Mouse (Mus musculus) heart, postnatal 0 days (tissue): ENCODE results near the gene Lix1. TPM values are rescaled to one million over a fixed set of nuclear protein-coding genes. Genes with fewer than 3 reads are reported as not detected.

Source experiments
- ATAC-seq: fragments of 200-750 bp; cut with Nextera tagmentation; 2 replicates; pipeline ENCODE4 v1.8.0; 2017; ENCODE audit warnings: low read depth, moderate number of reproducible peaks, moderate library complexity; ENCODE audit not compliant: insufficient read depth
- DNase-seq: peaks from one replicate; pipeline ENCODE4 v3.0.0-alpha.2; 2016; ENCODE audit warnings: low spot score
- H3K27ac ChIP-seq: fragments of 300-500 bp; sonication (generic); 2 replicates; pipeline ENCODE4 v1.5.1; 2014; ENCODE audit warnings: low read depth, mild to moderate bottlenecking
- H3K27me3 ChIP-seq: fragments of 300-500 bp; sonication (generic); 2 replicates; pipeline ENCODE4 v1.6.1; 2014; ENCODE audit warnings: low read length, mixed read lengths; ENCODE audit not compliant: control insufficient read depth, insufficient read depth
- H3K36me3 ChIP-seq: fragments of 300-500 bp; sonication (generic); replicated peaks from 2 replicates; pipeline ENCODE4 v1.6.1; 2014; ENCODE audit warnings: low read length, mixed read lengths; ENCODE audit not compliant: control insufficient read depth, insufficient read depth
- H3K4me1 ChIP-seq: fragments of 300-500 bp; sonication (generic); 2 replicates; pipeline ENCODE4 v1.6.1; 2014; ENCODE audit warnings: antibody characterized with exemption; ENCODE audit not compliant: control insufficient read depth, insufficient read depth
- H3K4me2 ChIP-seq: fragments of 300-500 bp; sonication (generic); 2 replicates; pipeline ENCODE4 v1.6.1; 2014; ENCODE audit warnings: low read depth, mild to moderate bottlenecking, low read length, moderate library complexity
- H3K4me3 ChIP-seq: fragments of 300-500 bp; sonication (generic); 2 replicates; pipeline ENCODE4 v1.5.1; 2014; ENCODE audit warnings: low read depth, low read length
- H3K9ac ChIP-seq: fragments of 300-500 bp; sonication (generic); replicated peaks from 2 replicates; pipeline ENCODE4 v1.6.1; 2014; ENCODE audit warnings: low read depth, low read length, mixed read lengths
- H3K9me3 ChIP-seq: fragments of 300-500 bp; sonication (generic); replicated peaks from 2 replicates; pipeline ENCODE4 v1.6.1; 2016; ENCODE audit warnings: low read length; ENCODE audit not compliant: control insufficient read depth
- CTCF ChIP-seq: IDR thresholded peaks from 2 replicates; pipeline ENCODE4 v1.5.1; 2016; ENCODE audit warnings: antibody characterized with exemption, control low read depth, low read depth
- EP300 ChIP-seq: IDR thresholded peaks from 2 replicates; pipeline ENCODE4 v1.6.1; 2016; ENCODE audit warnings: antibody characterized with exemption, low read depth
- WGBS: fragments of 180-500 bp; shearing (Covaris S2); extraction: QIAGEN DNeasy Blood & Tissue Kit; methylation state at CpG from one replicate; pipeline ENCODE4 v1.1.7; 2014; 5-methylcytosine and 5-hydroxymethylcytosine counted together
- polyA plus RNA-seq: library from polyadenylated mRNA; unstranded; fragments of >200 nt; fragmentation: Nextera tagmentation; extraction: Ambion mirVana; gene quantifications from 2 replicates; pipeline ENCODE4 v1.2.1, GENCODE M21; 2015
- total RNA-seq: library from RNA; depleted of rRNA; stranded (reverse); fragments of >200 nt; gene quantifications from 2 replicates; pipeline ENCODE4 v1.2.3, GENCODE M21; 2014; ENCODE audit warnings: low replicate concordance

Gene Lix1
- total and polyA plus RNA-seq, 2 experiments from 2014 or later = 2.1 to 6.9 TPM

DNA sequence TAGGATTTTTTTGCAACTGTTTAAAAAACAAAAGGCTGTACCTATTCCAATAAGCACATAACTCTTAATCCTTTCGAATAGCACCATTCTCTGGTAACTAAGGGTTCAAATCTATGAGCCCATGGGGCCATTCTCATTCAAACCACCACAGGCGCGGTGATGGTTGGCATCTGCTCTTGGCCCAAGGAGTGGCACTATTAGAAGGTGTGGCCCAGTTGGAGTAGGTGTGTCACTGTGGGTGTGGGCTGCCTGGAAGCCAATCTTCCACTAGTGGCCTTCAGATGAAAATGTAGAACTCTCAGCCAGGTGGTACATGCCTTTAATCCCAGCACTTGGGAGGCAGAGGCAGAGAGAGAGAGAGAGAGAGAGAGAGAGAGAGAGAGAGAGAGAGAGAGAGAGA, 11.7 kb downstream of the Lix1 start:
- Histone ChIP-seq H3K4me2 (no peak overlapping the region), H3K36me3 (no peaks in the 10 kb centered on the region), H3K4me1 (no peaks in the 10 kb centered on the region), H3K27ac (no peak overlapping the region), H3K9ac (no peak overlapping the region), H3K4me3 (no peak overlapping the region), H3K27me3 (no peaks in the 10 kb centered on the region), H3K9me3 (no peaks in the 10 kb centered on the region)
- 92% methylated on average over 3 of the region's 3 CpGs for WGBS
- TF ChIP-seq EP300 (no peak), CTCF (no peak)
- ATAC-seq (no peak), DNase-seq (no peak)

DNA sequence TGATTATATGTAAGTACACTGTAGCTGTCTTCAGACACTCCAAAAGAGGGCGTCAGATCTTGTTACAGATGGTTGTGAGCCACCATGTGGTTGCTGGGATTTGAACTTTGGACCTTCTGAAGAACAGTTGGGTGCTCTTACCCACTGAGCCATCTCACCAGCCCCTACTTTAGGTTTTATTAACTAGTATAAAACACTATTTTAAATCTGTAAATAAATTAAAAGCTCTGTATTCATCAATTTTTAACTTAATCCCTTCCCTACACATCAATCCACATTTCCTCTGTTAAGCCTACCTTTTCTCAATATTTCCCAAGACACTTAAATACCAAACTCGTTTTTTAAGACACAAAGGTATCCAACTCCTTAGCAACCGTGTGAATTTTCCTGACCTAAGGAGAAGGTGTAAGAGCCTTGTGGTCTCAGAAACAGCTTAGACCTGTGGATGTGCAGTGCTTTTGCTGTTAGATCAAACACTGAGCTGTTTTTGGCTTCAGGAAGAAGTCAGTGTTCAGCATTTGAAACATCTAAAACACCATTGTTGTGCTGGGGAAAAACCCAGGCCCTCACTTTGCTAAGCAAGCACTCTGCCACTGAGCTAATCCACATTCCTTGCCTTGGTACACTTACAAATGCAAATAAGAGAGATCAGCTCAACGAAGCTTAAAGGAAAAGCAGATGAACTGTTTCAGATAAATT, 22.3 kb downstream of the Lix1 start:
- Histone ChIP-seq H3K4me2 (no peak overlapping the region), H3K27me3 (no peaks in the 10 kb centered on the region), H3K9me3 (no peaks in the 10 kb centered on the region), H3K4me3 (no peak overlapping the region), H3K9ac (no peak overlapping the region), H3K4me1 (no peaks in the 10 kb centered on the region), H3K27ac (no peak overlapping the region), H3K36me3 (no peaks in the 10 kb centered on the region)
- ATAC-seq = no peak
- TF ChIP-seq CTCF (no peak), EP300 (no peak)
- DNase-seq = no peak
- WGBS = 42% methylated on average over 4 of the region's 4 CpGs

DNA sequence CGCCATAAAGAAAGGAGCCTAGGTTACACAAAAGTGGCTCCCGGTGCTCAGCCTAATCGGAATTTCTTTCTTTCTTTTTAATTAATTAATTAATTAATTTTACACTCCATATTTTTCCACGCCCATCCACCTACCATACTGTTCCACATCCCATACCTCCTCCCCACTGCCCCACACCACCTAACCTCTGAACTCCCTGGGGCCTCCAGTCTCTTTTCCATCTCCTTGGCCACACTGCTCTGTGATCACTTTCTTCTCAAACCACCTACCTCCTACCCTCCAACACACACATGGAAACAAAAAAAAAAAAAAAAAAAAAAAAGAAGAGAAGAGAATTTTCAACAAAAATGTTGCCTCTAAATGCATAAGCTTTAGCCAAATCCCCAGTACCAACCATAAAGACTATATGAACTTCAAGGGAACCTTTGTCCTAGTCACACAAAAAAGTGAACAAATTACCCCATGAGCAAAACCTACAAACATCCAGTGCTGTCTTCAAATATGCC, 22.9 kb downstream of the Lix1 start:
- no peaks in the 10 kb centered on the region for H3K27me3 ChIP-seq
- H3K4me3 ChIP-seq = no peak overlapping the region
- no peak overlapping the region for H3K27ac ChIP-seq
- WGBS = 76% methylated on average over 4 of the region's 4 CpGs
- H3K9ac ChIP-seq = no peak overlapping the region
- DNase-seq (no peak), ATAC-seq (no peak)
- no peaks in the 10 kb centered on the region for H3K36me3 ChIP-seq
- TF ChIP-seq EP300 (no peak), CTCF (no peak)
- H3K9me3 ChIP-seq = no peaks in the 10 kb centered on the region
- H3K4me1 ChIP-seq = no peaks in the 10 kb centered on the region
- no peak overlapping the region for H3K4me2 ChIP-seq

DNA sequence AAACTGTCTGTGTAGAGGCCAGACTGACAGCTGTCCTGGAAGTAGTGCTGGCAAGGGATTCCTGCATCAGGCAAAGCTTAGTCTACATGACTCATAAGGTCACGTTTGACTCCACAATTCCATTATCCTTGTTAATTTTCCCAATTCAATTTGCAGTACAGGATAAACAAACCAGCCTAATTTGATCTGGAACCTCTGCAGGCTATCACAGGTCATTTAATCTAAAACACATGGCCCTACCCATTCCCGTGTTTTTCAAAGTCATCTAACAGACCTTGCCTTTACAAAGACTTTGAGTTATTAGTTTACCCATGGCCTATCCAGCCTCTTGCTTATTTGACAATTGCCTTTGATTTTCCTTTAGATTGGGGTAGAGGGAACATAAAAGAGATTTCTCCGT, 23.4 kb downstream of the Lix1 start:
- H3K4me1 ChIP-seq = no peaks in the 10 kb centered on the region
- TF ChIP-seq EP300 = no peak
- TF ChIP-seq CTCF = no peak
- H3K36me3 ChIP-seq = no peaks in the 10 kb centered on the region
- H3K9ac ChIP-seq = no peak overlapping the region
- no peaks in the 10 kb centered on the region for H3K9me3 ChIP-seq
- H3K4me3 ChIP-seq = no peak overlapping the region
- DNase-seq = no peak
- H3K4me2 ChIP-seq = no peak overlapping the region
- H3K27me3 ChIP-seq = no peaks in the 10 kb centered on the region
- 58% methylated on average over 3 of the region's 3 CpGs for WGBS
- ATAC-seq = no peak
- H3K27ac ChIP-seq = no peak overlapping the region

DNA sequence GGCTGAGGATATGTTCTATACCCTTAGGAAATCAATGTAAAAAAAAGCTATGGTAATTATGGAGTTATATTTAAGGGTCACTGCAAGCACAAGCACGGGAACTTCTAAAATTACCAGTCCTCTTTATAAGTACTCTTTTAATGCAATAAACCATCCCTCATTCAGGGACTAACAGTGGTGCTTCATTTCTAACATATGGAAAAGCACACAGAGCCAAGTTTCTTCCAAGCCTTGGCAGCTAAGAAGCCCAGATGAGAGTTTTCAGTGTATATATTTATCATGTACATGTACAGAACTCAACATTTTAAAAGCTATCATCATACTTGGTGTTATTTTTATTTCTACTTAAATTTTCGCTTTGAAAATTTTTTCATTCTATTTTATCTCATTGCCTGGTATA, 26.4 kb downstream of the Lix1 start:
- Histone ChIP-seq H3K4me1 (no peaks in the 10 kb centered on the region), H3K9ac (no peak overlapping the region), H3K4me2 (no peak overlapping the region), H3K36me3 (no peaks in the 10 kb centered on the region), H3K27me3 (no peaks in the 10 kb centered on the region), H3K27ac (no peak overlapping the region), H3K4me3 (no peak overlapping the region), H3K9me3 (no peaks in the 10 kb centered on the region)
- ATAC-seq = no peak
- 70% methylated on average over 2 of the region's 2 CpGs for WGBS
- no peak for TF ChIP-seq CTCF
- no peak for DNase-seq

DNA sequence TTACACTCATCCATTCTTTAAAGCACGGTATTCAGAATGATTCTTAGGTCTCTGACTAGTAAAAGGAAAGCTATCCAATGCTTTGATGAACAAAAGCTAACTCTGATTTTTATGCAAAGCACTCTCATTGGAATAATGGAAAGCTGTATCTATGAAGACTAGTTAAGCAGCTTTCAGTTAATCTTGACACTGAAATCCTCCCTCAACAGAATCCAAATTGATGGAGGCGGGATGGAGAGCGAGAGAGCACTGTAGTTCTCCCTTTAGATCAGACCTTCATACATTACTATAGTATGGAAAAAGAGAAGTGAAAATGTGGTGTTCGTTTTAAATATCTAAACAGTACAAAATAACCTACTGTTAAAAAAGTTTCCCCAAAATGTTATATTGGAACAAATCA, 31.2 kb downstream of the Lix1 start:
- ATAC-seq = no peak
- TF ChIP-seq EP300 (no peak), CTCF (no peak)
- Histone ChIP-seq H3K9me3 (no peaks in the 10 kb centered on the region), H3K36me3 (no peaks in the 10 kb centered on the region), H3K4me2 (no peak overlapping the region), H3K4me1 (no peaks in the 10 kb centered on the region), H3K9ac (no peak overlapping the region), H3K27ac (no peak overlapping the region), H3K4me3 (no peak overlapping the region), H3K27me3 (no peaks in the 10 kb centered on the region)
- WGBS = 75% methylated on average over 4 of the region's 4 CpGs
- no peak for DNase-seq
